Mouse (Mus musculus): ENCODE data around the gene Snrnp35.
"Not testable (repeated sequence)": the region's sequence is repeated elsewhere in the genome, so short reads cannot be mapped to it uniquely, and the experiment has no call there.

Gene Snrnp35

DNA sequence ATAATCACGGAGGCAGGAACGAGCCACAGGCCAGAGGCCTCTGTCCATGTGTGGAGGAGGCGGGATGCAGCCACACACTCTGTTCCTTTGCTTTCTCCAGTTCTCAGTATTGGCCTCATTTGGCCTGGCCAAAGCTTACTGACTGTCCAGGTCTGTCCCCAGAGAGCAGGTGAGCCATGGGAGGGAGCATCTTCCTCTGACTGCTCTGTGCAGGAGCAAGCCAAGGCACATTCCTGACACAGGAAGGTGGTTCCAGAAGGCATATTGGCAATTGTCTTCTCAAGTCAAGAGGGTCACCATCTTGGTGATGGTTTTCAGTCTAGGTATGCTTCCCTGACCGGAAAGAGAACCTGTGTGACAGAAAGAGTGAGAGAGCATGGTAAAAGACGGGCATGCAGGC, 19.5 kb upstream of the Snrnp35 start:
- no peak for ATAC-seq (ENCODE audit: low TSS enrichment)

DNA sequence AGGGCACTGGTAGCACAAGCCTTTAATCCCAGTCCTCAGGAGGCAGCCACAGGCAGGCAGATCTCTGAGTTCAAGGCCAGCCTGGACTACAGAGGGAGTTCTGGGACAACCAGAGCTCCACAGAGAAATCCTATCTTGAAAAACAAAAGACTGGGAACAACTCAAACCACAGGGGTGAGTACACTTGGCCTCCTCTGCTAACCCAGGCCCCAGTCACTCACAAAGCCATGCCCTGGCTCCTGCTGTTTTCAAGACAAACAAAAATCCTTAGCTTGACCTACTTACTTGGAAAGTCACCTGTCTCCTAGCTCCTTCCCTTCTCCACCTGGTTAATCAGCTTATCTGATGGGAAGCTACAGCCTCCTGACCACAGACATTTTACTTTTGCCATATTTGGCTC, 18.0 kb upstream of the Snrnp35 start:
- ATAC-seq (ENCODE audit: low TSS enrichment) = no peak

DNA sequence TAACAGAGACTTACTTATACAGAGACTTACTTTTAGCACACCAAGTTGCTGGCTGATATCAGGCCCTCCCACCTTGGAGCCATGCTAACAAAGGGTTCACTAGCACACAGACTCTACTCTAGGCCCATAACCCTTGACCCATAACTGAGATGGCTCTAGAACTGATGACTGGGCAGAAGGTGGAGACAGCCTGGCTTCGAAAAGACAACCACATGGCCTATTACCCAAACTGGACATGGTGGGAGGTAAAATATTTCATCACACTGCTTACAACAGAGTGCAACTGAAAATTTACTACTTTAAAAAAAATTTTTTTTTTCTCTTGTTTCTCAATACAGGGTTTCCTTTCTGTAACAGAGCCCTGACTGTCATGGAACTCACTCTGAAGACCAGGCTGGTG, 15.2 kb upstream of the Snrnp35 start:
- no peak for ATAC-seq (ENCODE audit: low TSS enrichment)

DNA sequence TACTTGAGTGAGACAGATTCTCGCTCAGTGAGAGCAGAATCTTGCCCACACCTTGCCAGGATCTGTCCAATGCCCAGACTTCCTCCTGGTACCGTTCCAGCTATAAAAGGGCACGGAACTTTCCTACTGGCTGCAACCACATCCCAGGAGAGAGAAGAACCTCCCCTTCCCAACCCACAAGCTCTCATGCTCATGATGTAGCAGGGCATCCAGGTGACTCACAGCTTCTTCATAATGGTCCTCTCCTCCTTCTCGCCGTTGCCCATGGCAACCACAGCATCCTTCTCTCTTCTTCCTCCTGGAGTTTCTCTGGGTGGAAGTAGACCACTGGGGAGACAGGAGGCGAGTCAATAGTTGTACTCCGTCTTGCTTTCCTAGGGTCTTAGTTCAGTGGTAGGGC, 14.6 kb upstream of the Snrnp35 start:
- peak; percentile 76 for ATAC-seq (ENCODE audit: low TSS enrichment)

DNA sequence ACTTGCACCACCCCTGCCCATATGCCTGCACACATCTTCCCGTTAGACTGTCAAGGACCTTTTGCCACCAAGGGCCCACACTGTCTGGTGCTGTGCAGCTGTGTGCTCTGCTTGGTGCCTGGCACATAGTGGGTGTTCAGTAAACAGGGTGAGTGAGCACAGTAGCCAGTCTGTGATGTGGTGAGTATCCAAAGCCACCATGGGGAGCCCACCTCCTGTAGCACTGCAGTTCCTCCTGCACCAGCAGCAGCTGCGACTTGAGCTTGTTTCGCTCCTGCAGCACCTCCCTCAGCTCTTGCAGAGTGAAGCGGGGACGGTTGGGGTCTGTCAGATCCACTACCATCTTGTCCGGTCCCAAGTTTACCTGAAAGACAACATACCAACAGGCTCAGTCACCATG, 13.4 kb upstream of the Snrnp35 start:
- ATAC-seq (ENCODE audit: low TSS enrichment) = no peak

DNA sequence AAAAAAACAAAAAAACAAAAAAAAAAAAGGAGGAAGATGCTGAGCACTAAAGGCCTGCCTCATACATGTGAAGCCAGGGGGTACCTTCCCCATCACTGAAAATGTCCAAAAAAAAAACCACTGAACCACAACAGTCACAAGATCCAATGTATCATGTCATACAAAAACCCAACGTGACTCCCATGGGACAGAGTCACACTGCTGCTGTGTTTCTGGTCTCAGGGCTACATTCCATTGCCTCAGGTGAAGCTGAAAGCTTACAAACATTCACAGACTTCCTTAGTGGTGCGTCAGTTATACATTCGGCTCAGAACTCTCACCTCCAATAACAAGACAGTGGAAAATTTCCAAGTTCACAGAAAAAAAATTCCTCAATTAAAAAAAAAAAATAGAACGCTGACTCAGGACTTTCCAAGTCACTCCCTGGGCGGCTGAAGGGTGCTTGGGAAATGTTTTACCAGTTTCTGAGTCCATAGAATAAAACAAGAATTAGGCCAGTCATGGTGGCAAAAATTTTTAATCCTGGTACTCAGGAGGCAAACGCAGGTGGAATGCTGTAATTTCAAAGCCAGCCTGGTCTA, 12.3 kb upstream of the Snrnp35 start:
- no peak for ATAC-seq (ENCODE audit: low TSS enrichment)

DNA sequence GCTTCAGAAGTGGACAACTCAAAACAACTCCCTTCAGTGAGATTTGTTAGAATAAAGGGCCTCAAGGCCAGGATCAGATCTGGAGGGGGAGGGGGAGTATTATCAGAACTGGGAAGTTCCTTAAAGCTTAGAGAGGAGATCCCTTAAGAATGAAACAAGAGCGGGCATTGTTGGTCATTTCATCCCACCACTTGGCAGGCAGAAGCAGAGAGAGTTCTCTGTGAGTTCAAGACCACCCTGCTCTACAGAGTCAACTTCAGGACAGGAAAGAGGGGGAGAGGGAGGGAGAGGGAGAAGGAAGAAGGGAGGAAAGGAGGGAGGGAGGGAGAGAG, 4.1 kb upstream of the Snrnp35 start:
- ATAC-seq (ENCODE audit: low TSS enrichment) = no peak

DNA sequence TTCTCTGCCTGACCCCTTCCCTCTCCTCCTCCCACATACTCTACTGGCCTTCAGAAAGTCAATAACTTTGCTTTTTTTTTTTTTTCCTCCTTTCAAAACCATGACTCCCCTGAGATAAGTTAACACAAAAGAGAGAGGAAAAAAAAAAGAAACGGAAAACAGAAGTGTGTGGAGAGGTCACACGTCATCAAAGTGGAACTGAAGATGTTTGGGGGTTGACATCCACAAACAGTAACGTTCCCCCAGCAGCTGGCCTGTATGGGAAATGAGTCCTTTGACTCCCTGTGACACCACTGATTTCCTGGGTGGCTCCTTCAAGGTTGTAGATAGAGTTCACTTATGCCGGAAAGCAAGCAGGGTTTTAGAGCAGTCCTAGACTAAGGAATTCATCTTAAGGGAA, 2.8 kb upstream of the Snrnp35 start:
- no peak for ATAC-seq (ENCODE audit: low TSS enrichment)

DNA sequence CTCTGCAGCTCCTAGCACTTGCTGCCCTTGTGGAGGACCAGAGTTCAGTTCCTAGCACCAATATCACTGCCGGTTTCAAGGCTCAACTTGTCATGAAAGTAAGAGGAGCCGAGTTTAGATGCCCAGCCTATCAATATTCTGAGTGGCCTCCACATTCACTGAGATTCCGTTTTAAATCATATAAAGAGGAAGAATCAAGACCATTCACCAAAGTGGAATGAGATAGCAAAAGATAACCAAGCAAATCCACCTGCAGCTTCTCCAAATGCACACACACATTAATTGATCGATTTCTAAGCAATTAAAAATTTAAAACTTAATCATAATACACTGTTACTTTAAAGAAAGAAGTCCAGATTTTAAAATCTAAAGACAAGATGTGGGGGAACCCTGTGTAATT, 1.2 kb upstream of the Snrnp35 start:
- ATAC-seq (ENCODE audit: low TSS enrichment) = no peak

DNA sequence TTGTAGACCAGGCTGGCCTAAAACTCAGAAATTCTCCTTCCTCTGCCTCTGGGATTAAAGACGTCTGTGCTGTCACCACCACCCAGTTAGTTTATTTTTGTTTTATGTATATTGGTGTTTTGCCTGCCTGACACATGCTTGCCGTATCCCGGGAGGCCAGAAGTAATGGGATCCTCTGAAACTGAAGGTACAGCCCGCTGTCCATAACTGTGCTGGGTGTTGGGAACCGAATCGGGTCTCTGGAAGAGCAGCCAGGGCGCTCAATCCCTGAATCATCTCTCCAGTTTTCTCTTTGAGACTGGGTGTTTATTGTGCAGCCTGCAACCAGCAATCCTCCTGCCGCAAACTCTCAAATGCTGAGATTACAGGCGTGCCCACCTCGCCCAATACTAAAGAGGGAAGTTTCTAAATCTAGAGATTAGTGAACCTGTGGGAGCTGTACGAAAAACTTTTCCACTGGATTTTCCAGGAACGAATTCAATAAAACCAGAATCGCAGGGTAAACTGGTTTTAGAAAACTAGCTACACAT, 433 bp upstream of the Snrnp35 start:
- no peak for ATAC-seq (ENCODE audit: low TSS enrichment)

DNA sequence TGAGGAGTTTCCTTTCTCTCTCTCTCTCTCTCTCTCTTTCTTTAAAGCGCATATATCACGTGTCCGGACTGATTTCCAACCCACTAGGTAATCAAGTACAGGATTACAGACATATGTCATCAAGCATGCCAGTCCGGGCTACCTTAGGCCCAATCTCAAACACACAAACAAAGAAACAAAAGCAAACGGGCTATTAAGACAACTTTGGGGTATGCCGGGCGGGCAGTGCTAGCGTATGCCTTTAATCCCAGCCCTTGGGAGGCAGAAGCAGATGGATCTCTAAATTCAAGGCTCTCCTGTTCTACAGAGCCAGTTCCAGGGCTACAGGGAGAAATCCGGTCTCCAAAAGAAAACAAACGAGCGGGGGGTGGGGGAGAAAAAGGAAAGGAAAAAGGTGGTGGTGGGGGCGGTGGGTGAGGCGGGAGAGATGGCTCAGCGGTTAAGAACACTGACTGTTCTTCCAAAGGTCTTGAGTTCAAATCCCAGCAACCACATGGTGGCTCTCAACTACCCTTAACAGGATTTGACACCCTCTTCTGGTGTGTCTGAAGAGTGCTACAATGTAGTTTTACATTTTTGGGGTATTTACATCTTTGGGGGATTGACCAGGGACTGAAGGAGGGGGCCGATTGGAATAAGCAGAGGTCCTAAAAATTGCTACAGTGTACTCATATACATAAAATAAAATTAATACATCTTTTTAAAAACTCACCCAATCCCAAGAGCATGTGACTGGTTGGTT, 892 bp downstream of the Snrnp35 start:
- no peak; the same call in 1 of the 2 replicates for ATAC-seq (ENCODE audit: low TSS enrichment)

DNA sequence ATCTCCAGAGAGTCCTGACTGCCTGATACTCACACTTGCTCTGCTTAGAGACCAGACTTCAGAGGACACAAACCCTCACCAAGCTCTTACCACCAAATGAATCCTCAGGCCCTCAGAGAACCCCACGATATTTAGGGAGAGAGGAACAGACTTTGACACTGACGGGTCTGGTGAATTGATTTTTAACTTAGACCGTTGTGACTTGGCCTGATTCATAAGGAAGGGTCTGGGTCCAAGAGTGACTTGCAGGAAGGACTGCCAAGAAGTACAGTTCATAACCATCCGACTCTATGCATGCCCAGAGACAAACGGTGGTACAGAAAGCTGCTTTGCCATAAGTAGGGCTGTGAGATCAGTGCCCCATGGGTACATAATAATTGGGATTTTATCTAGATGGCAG, 2.7 kb downstream of the Snrnp35 start:
- ATAC-seq (ENCODE audit: low TSS enrichment) = no peak

DNA sequence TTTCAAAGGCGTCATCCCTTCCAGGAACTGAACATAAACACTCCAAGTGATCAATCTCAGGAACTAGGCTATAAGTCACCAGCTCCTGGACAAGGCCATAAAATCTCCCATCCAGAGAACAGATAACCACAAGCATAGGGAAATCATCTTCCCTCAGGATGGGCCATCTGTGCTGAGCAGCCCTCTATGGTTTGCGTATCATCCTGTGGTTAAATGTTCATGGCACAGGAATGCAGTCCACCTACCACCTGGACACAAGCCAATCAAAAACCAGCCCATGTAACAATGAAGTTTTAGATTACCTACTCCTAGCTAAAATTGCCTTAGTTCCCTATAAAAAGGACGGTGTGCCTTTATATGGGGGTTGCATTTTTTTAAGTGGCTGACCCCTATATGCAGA, 6.0 kb downstream of the Snrnp35 start:
- ATAC-seq (ENCODE audit: low TSS enrichment) = no peak

DNA sequence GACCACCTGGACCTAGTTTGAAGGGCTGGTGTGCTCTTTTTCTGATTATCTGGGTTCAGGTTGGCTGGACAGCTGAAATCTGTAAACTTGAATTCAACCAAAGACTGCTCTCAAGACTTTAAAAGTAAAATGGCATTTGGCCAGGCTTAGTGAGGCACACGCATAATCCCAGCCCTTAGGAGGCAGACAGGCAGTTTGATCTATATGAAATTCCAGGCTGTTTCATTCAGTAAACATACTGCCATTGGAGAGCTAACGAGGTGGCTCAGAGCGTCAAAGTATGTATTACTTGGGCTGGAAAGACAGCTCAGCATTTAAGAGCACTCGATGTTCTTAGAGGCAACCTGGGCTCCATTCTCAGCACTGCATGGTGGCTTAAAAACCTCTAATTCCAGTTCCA, 8.8 kb downstream of the Snrnp35 start:
- no peak for ATAC-seq (ENCODE audit: low TSS enrichment)

DNA sequence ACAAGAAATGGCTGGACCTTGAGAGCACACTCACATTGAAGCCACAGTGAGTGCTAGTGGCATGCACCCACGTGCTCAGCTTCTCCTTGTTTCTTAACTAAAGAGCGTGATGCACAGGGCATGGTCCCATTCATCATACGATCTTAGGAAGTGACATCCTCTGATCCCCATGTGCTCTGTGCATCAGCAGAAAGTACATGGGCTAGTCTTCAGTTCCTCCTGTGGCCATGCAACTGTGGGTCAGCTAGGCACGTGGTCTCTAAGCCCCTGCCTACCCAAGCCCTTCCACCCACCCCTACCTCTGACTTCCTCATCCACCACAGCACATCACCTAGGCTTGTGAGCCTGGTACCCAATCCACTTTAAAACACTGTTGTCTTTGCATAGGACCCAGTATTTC, 9.7 kb downstream of the Snrnp35 start:
- ATAC-seq (ENCODE audit: low TSS enrichment) = no peak

DNA sequence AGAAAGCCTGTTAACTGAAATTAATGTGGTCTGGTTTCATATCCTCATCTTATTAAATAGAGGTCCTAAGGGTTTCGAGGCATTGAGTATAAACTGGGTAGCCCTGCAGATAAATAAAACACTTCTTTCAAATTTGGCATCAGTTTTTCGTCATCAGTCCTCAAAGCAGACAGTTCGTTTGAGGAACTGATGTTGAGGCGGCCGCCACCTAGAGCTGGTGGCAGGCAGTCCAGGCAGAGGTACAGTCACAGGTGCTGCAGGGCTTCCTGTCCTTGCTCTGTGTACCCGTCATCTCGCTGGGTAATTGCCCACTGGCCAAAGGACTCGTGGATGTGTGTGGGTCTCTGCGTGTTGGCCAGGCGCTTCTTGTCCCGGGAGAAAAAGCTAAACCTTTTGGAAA, 10.5 kb downstream of the Snrnp35 start:
- ATAC-seq (ENCODE audit: low TSS enrichment) = no peak

DNA sequence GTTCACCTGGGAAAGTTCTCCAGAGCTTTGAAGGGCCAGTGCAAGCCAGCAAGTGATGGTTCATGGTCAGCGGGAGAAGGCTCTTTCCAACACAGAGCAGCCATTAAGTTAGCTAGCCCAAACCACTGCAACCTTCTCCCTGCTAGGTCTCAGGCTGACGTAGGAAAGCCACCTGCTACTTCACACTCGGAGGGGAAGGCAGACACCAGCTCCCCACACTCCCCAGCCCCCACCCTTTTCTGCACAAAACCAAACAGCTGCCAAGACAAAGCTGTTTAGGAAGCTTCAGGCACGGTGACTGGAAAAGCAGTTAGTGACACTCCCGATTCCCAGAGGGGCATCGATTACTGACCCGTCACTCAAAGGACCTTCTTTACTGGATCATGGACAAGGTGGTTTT, 12.6 kb downstream of the Snrnp35 start:
- ATAC-seq (ENCODE audit: low TSS enrichment) = no peak

DNA sequence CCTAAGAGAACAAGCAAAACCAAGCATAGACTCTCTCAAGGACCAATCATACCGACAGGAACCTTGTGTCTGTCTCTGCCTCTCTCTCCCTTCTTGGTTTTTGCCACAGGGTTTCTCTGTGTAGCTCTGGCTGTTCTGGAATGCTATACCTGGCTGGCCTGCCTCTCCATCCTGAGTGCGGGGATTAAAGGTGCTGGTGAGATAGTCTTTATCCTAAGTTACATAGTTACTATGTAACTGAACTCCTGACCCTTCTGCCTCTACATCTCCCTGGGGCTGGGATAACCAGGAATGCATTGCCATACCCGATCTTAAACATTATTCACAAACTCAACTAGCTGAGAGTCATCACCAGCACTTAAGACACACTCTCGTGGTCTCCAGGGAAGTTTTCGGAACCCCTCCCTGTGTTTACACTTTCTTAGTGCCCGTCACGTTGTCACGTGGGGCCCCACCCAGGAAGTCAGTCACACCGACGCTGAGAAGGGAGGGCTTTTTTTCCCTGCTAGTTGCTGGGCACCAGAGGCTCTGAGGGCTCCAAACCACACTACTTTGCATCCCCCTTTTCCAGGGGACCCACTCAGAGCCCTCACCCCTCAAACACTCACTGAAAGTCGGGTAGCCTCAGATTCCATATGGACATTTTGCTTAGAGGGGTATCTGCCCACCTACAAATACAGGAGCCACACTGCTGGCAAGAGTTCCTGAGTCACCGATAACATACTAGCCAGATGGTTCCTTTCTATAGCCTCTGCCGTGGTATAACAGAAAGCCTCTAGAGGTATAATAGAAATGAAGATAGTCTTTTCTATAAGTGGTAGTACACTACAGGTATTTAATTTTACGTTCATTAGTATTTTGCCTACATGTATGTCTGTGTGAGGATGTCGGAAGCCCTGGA, 13.9 kb downstream of the Snrnp35 start:
- ATAC-seq (ENCODE audit: low TSS enrichment) = no peak

DNA sequence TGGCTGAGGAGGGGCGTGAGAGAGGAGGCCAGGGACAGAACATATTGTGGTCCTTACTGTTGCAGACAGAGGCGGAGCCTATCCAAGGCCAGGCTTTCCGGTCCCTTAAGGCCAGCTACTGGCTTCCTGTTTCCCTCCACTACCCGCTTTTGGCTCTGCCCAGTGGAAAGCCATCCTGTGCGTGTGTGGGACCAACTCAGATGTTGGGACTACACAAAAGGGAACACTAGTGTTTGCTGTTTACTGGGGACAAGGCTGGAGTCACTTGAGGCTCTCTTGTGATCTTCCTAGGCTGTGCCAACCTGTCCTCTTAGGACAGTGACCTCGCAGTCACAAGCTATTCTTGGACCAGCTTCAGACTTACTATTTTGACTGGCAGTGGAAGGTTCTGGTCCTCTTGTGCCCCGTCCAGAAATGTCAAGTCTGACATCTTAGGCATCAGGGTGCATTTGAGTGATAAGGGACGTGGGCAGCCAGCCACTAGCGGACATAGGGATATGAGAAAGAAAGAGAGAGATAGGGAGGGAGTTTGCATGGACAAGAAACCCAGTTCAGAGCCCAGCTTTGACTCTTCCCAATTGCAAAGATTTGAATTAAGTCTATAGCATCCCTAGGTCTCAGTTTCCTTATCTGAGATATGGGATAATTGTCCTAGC, 15.4 kb downstream of the Snrnp35 start:
- ATAC-seq (ENCODE audit: low TSS enrichment) = no peak

DNA sequence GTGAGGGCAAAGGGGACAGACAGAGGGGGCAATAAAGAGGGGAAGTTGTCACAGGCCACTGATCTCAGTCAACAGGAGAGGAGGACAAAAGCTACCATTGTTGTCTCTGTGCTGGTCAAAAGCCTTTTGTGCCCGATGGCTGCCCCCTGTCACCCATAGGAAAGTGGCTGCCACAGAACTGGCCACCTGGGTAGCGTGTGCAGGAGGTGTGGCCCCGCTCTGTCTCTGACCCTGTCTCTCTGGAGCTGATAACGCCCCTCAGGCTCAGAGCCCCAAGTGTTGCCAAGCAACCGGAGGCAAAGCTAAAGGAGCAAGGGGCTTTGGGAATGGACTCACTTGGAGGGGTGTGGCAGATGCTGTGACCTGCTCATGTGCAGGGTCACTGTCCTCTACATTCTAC, 16.1 kb downstream of the Snrnp35 start:
- no peak for ATAC-seq (ENCODE audit: low TSS enrichment)

DNA sequence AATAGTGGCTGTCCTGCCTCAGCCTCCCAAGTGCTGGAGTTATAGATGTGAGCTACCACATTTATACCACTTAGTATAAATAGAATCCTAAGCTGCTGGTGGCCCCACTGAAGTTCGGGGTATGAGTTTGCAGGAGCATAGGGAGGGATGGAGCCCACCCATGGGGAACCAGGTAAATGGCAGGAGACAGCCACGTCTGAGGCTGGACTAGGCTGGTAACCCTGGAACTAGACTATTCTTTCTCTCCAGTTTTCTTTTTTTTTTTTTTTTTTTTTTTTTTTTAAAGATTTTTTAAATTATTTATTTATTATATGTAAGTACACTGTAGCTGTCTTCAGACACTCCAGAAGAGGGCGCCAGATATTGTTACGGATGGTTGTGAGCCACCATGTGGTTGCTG, 17.1 kb downstream of the Snrnp35 start:
- not testable (repeated sequence) for ATAC-seq (ENCODE audit: low TSS enrichment)

DNA sequence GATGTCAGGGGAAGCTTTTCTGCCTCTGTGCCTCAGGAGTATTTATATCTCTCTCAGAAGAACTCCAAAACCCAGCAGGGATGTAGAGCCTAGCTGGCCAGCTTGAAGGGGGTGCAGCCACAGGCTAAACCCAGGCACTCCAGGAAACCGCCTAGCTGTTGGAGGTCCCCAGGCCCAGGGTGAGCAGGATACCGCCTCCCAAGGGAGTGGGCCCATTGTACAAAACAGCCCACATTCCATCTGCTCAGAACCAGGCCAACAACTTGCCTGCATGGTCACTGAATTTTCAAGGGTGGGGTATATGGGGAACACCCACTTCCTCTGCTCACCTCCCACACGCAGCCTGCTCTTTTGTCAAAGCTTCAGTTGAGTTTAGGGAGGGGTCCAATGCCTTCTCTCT, 17.6 kb downstream of the Snrnp35 start:
- peak; percentile 38; the same call in 1 of the 2 replicates for ATAC-seq (ENCODE audit: low TSS enrichment)
